Mouse (Mus musculus) small intestine, adult 2 months (tissue): ENCODE measurements around the gene Gm8660. TPM values are rescaled to one million over a fixed set of nuclear protein-coding genes. Genes with fewer than 3 reads are reported as not detected.
"Not testable (repeated sequence)": the region's sequence is repeated elsewhere in the genome, so short reads cannot be mapped to it uniquely, and the experiment has no call there.

Source experiments
- H3K27ac ChIP-seq: fragments of 200-500 bp; 2 replicates; pipeline ENCODE4 v1.5.1; 2012; ENCODE audit warnings: low read depth, low read length, control low read depth, inconsistent platforms; ENCODE audit not compliant: insufficient read depth
- H3K27me3 ChIP-seq: fragments of 200-500 bp; 2 replicates; pipeline ENCODE4 v1.6.1; 2012; ENCODE audit warnings: mild to moderate bottlenecking, moderate library complexity, low read length, inconsistent platforms; ENCODE audit not compliant: control insufficient read depth, insufficient read depth
- H3K36me3 ChIP-seq: fragments of 200-500 bp; 2 replicates; pipeline ENCODE4 v1.6.1; 2012; ENCODE audit warnings: mild to moderate bottlenecking, low read length, control low read depth, inconsistent platforms; ENCODE audit not compliant: control insufficient read depth, insufficient read depth
- H3K4me1 ChIP-seq: fragments of 200-500 bp; 2 replicates; pipeline ENCODE4 v1.6.1; 2012; ENCODE audit warnings: low read length, inconsistent platforms, mixed read lengths; ENCODE audit not compliant: control insufficient read depth, insufficient read depth, insufficient read length
- H3K4me3 ChIP-seq: fragments of 200-500 bp; 2 replicates; pipeline ENCODE4 v1.5.1; 2012; ENCODE audit warnings: low read depth, mild to moderate bottlenecking, control low read depth, inconsistent platforms, low read length, moderate library complexity
- WGBS: fragments of 180-500 bp; shearing (Covaris S2); methylation state at CpG from one replicate; pipeline ENCODE4 v1.1.7; 2018; 5-methylcytosine and 5-hydroxymethylcytosine counted together
- polyA plus RNA-seq: library from polyadenylated mRNA; depleted of rRNA; stranded (reverse); fragments of >200 nt; gene quantifications from 2 replicates; pipeline ENCODE4 v1.2.3, GENCODE M21; 2012; rRNA removed

The Gm8660 gene
- polyA plus RNA-seq, result not detected in 2 replicates

DNA sequence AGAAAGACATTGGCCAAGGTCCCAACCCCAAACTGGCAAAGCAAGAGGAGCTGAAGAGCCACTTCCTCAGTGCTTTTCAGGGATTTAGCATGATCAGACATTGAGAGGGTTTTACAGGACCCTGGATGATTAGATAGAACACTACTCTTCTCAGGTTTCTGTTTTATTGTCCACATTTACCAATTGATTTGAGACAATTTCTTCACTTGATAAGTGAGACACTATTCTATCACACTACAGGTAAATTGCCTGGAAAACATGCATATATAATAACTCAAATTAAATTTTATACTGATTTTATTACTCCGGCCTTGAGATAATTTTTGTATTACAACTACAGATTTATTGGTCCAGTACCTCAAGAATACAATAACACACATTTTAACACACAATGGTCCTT is at the start of gene Gm8660:
TSS of gene Gm8660 (minus strand) at position 101 of the 400 bp plus-strand sequence.
- H3K4me3 ChIP-seq, H3K27ac ChIP-seq, H3K4me1 ChIP-seq, H3K36me3 ChIP-seq, H3K27me3 ChIP-seq: not testable (repeated sequence)
- no CpG with 5 or more reads among the region's 1 CpGs for whole genome bisulfite sequencing

DNA sequence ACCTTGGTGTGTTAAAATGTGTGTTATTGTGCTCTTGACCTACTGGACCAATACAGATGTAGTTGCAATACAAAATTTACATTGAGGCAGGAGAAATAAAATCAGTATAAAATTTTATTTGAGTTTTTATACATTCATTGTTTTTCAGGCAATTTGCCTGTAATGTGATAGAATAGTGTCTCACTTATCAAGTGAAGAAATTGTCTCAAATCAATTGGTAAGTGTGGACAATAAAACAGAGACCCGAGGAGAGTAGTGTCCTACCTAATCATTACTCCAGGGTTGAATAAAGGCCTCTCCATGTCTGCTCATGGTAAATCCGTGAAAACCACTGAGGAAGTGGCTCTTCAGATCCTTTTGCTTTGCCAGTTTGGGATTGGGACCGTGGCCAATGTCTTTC is 42.4 kb upstream of the Gm8660 start, which contains the start of gene Vmn1r148:
TSS of gene Vmn1r148 (plus strand) at position 301 of the 400 bp plus-strand sequence.
- not testable (repeated sequence) for H3K4me1 ChIP-seq, H3K27ac ChIP-seq, H3K4me3 ChIP-seq, H3K36me3 ChIP-seq, H3K27me3 ChIP-seq
- WGBS, result no CpG with 5 or more reads among the region's 3 CpGs

DNA sequence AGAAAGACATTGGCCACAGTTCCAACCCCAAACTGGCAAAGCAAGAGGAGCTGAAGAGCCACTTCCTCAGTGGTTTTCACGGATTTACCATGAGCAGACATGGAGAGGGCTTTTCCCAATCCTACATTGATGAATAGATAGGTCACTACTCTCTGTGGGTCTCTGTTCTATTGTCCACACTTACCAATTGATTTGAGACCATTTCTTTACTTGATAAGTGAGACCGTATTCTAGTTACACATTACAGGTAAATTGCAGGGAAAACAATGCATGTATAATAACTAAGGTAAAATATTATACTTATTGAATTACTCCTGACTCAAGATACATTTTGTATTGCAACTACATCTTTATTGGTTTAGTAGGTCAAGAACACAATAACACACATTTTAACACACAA is 41.2 kb downstream of the Gm8660 start, which contains the start of gene Gm4187:
TSS of gene Gm4187 (minus strand) at position 101 of the 400 bp plus-strand sequence.
- not testable (repeated sequence) for H3K4me3 ChIP-seq, H3K27ac ChIP-seq, H3K27me3 ChIP-seq, H3K4me1 ChIP-seq, H3K36me3 ChIP-seq
- no CpG with 5 or more reads among the region's 2 CpGs for WGBS

Other genes starting within 250 kb of the Gm8660 start
- gene Gm10666, start 236.3 kb downstream of the Gm8660 start, polyA plus RNA-seq, result not detected in 2 replicates
- not detected in 2 replicates for gene Vmn1r142, start 207.0 kb downstream of the Gm8660 start, polyA plus RNA-seq
- gene Vmn1r143, start 181.7 kb downstream of the Gm8660 start, polyA plus RNA-seq, result not detected in 2 replicates
- gene Gm8653, start 169.8 kb downstream of the Gm8660 start, polyA plus RNA-seq, result not detected in 2 replicates
- not detected in 2 replicates for gene Gm8453, start 141.6 kb downstream of the Gm8660 start, polyA plus RNA-seq
- gene Gm4187, start 41.3 kb downstream of the Gm8660 start, polyA plus RNA-seq, result not detected in 2 replicates
- gene Vmn1r148, start 42.5 kb upstream of the Gm8660 start, polyA plus RNA-seq, result not detected in 2 replicates
- gene Vmn1r149, start 67.2 kb upstream of the Gm8660 start, polyA plus RNA-seq, result not detected in 2 replicates
- not detected in 2 replicates for gene Gm10665, start 93.0 kb upstream of the Gm8660 start, polyA plus RNA-seq
- gene Vmn1r151, start 128.6 kb upstream of the Gm8660 start, polyA plus RNA-seq, result not detected in 2 replicates
- gene Vmn1r152, start 151.9 kb upstream of the Gm8660 start, polyA plus RNA-seq, result not detected in 2 replicates
- gene Gm8677, start 163.8 kb upstream of the Gm8660 start, polyA plus RNA-seq, result not detected in 2 replicates
- not detected in 2 replicates for gene Gm4201, start 194.3 kb upstream of the Gm8660 start, polyA plus RNA-seq
- gene Gm4565, start 217.1 kb upstream of the Gm8660 start, polyA plus RNA-seq, result not detected in 2 replicates